Mouse (Mus musculus) embryo, embryonic 11 days (tissue): Measurements from ENCODE around the gene Nav3.
A peak's percentile ranks its signal among the peaks of the same experiment; 100 is the strongest.
"Not testable (repeated sequence)": the region's sequence is repeated elsewhere in the genome, so short reads cannot be mapped to it uniquely, and the experiment has no call there.

Experiments
- DNase-seq: peaks from one replicate; pipeline ENCODE4 v3.0.0-alpha.2; 2015

Nav3 gene

DNA sequence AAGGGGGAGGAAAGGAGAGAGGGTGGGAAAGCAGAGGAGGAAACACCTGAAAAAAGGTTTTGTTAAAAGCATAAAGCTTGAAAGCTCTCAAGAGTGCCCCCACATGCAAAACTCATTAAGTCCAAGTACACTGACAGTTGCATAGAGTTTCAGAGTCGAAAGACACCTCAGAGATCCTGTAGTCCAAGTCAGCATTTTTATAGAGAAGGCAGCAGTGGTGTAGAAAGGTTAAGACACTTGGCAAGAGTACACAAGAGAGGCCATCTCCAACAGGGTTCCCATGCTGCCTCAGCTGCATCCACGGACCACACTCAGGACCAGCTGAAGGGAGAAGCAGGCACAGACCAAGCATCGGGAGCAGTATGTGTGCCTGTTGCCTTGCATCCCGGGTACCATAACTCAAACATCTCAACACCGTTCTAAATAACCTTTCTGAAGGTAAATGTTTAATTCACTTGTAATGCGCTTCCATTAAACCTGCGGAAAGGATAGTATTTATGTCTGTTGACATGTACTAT, 421.4 kb downstream of the Nav3 start:
- DNase-seq = peak; percentile 10

DNA sequence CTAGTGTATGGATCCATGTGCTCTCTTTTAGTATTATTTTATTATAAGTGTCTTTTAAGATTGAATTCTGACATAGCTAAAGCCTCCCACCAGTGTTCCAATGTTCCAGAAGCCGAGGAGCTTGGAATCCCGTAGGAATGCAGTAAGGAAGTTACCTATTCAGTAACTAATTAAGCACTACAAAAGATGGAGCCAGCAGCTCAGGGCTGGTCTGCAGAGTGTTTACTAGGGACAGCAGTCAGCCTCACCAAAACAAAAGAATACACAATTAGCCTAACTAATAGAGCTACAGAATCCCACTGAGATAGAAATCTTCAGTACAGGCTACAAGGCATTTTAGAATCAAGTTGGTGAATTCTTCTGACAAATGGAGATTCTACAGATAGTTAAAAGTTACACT, 431.1 kb downstream of the Nav3 start:
- not testable (repeated sequence) for DNase-seq

- no peak for DNase-seq
Measured at GRCm38 (mm10) chr10:110022100-110022499, 433.9 kb downstream of the Nav3 start.

GRCm38 (mm10) chr10:110019266-110019866, 436.6 kb downstream of the Nav3 start:
- DNase-seq = no peak

DNA sequence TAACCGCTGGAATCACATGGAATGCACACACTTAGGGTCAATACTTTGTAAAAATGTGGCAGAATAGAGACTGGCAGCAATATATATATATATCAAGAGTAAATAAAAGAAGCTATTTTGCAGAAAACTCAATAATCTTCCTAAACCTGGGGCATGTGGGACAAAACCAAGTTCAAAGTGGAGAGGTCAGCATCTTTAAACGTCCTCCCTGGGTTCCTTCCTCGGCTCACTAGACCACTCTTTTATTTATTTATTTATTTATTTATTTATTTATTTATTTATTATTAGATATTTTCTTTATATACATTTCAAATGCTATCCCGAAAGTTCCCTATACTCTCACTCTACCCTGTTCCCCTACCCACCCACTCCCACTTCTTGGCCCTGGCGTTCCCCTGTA, 454.7 kb downstream of the Nav3 start:
- DNase-seq = not testable (repeated sequence)

GRCm38 (mm10) chr10:110000755-110001247, 455.2 kb downstream of the Nav3 start:
- peak; percentile 55 for DNase-seq

DNA sequence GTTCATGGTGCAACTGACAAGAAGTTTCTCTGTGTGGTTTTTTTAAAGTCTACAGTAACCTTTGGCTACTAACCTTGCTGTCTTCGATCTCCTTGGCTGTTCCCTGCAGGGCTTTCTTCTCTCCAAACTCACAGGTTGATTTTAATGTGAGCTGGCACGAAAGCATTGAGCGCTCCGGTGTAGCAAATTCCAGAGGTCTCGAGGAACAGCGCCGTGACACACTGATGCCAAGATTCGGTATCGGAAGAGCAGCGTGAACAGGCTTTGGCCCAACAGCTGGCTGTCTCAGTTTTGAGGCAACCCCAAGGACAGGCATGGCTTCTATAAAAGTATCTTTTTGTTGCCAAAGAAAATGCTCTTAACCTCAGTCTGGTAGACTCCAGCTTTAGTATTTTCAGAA, 456.1 kb downstream of the Nav3 start:
- DNase-seq = peak; percentile 16

GRCm38 (mm10) chr10:109994302-109994701, 461.7 kb downstream of the Nav3 start:
- DNase-seq = no peak

- DNase-seq = no peak
Measured at GRCm38 (mm10) chr10:109985824-109986485, 470.0 kb downstream of the Nav3 start.

GRCm38 (mm10) chr10:109976351-109976750, 479.7 kb downstream of the Nav3 start:
- DNase-seq = no peak

GRCm38 (mm10) chr10:109974177-109974576, 481.8 kb downstream of the Nav3 start:
- DNase-seq = no peak

GRCm38 (mm10) chr10:109973483-109973882, 482.5 kb downstream of the Nav3 start:
- no peak for DNase-seq

GRCm38 (mm10) chr10:109950296-109950695, 505.7 kb downstream of the Nav3 start:
- DNase-seq = no peak

DNA sequence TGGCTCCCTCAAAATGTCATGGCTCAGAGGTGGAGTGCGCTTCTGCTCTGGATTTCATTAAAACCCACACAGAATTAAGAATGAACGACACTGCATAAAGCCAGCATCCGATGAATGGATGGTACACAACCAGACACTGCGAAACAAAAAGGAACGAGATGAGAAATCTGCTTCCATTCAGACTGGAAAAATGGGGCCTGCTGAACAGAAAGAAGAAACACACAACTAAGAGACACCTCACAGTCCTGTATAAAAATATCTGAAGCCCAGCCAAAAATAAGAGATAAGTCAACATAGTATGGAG, 526.7 kb downstream of the Nav3 start:
- DNase-seq = no peak

DNA sequence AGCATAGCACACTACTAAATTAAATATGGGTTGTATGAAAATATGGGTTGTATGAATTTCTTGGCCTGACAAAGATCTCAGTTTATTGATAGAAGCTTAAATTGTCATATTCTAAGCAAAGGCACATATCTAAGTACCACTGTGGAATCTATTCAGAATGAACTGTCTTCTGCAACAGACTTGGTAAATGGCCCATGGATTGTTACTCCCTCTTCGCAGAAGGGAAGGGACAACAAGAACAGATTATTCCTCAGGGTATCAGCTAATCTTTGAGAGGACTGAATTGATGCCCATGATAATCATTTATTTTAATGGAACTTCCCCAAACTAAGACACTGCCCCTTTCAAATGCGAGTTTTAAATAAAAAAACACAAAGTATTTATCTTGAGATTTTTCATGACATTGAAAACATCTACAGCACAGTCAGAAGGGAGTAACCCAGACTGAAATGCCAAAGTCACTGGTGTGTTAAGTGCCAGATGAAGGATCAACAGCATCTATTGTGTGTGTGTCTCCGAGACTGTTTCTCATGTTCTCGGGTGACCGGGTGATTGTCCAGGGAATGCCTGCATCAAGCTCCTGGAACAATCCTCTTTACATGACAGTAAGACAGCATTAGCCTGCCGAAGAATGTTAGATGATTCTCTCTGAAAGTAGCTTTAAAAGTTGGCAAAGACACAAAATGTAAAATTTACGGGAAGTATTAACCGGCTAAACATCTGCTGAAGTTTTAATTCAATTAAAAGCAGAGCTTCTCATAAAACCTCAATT, 527.3 kb downstream of the Nav3 start:
- DNase-seq = no peak

DNA sequence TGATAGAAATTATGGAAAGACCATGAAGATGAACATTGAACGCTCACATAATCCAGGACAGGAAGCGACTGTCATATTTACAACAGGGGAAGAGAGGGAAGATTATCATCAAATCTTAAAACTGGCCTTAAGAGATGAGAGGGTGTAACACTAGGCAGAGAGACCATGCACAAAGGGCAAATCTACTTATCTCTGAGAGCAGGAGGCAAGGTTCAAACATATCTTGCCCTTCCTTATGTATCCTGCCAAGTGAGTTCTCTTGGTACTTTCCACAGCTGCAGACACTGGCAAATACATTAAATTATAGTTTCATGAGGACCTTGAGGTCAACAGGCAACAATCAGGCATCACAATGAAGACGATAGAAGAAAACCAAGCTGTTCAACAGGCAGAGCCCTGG, 529.9 kb downstream of the Nav3 start:
- DNase-seq = no peak

DNA sequence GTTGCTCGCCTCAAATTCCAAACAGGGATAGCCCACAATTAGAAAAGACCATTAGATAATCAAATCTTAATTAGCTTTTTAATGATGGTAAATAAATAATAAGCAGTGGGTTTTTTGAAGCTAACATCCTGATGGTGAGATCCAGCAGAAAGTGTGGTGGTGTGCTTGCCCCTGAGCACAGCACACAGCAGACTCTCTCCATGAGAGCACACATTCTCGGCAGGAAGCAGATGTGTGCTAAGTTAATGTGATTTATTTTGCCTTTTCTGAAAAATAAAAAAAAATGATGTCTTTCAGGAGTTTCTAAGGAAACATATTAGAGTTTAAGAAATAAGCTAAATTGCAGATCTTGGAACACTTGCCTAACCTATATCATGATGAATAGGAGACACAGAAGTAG, 531.9 kb downstream of the Nav3 start:
- DNase-seq = no peak

GRCm38 (mm10) chr10:109921368-109921767, 534.6 kb downstream of the Nav3 start:
- peak; percentile 45 for DNase-seq

- peak; percentile 73 for DNase-seq
Measured at GRCm38 (mm10) chr10:109920607-109921187, 535.3 kb downstream of the Nav3 start.

- DNase-seq = no peak
Measured at GRCm38 (mm10) chr10:109919515-109919914, 536.5 kb downstream of the Nav3 start.

DNA sequence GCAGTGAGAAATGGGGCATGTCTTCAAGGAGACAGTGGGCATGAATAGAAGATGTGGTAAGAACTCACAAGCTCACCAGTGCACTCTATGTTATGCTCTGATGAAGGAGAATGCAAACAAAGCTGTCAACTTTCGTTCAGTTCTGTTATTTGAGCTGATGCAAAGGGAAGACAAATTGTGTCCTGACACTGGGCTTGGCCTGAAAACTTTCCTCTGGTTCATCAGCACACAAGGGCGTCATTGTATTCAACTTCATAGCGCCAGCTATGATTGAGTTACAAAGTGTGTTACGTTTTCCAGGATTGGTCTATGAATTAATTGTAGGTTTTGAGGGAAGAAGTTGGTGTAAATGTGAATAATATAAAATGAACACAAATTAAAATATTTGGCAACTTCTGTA, 548.8 kb downstream of the Nav3 start:
- DNase-seq = peak; percentile 22

DNA sequence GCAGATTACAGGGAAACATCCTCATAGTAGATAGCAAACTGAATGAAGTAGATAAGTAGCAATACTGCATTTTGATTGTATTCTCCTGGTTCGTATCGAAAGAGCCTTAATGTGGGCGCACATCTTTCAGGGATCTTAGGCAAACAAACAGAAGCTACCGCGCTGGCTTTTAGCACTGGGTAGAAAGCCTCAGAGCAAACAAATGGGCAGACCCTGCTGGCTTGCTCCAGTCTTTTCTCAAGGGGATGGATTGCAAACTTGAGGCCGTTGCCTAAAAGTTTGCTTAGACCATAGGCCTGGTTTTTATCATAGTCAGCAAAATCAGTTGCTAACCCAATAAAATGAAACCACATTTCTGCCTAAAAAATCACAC, 549.6 kb downstream of the Nav3 start:
- no peak for DNase-seq

DNA sequence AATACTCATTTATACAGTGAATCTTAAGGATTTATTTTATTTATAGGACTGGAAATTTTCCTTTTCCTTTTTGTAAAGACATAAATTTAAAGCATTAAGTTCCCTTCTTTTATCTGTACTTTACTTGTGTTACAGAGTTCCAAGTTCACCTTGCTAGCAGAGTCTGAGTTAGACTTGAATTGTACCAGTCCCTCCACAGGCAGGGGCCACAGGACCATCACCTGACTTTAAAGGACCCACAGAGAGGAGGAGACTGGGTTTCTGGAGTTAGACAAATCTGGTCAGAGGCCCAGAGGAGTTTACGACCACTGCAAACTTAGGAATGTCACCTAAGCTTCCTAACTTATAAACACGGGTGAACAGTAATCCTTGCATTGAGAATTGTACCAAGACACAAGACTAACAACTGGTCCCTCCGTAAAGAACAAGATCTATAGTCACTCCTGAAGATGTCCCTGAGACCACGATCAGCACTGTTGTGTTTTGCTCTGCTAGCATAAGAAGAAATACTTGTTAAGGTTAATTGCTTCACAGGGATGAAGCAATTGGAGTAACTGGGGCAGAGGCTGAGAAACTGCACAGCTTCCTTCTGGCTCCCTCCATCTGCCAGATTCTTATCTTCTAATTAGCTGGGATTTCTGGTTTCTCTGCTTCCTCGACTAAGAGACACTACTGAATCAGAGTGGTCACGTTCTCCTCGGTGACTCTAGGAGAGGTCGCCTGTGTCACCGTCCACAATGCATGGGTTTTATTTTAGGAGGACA, 550.2 kb downstream of the Nav3 start:
- DNase-seq = no peak
